Mouse (Mus musculus) forebrain, embryonic 12.5 days (tissue): Measurements from ENCODE around the gene 4930544D05Rik. TPM values are rescaled to one million over a fixed set of nuclear protein-coding genes. Genes with fewer than 3 reads are reported as not detected.
A peak's percentile ranks its signal among the peaks of the same experiment; 100 is the strongest.
"Not testable (repeated sequence)": the region's sequence is repeated elsewhere in the genome, so short reads cannot be mapped to it uniquely, and the experiment has no call there.

Experiments
- ATAC-seq: fragments of 200-750 bp; cut with Nextera tagmentation; 2 replicates; pipeline ENCODE4 v1.8.0; 2017; ENCODE audit warnings: moderate TSS enrichment; ENCODE audit not compliant: low FRiP score
- H3K27ac ChIP-seq: fragments of 300-500 bp; sonication (generic); 2 replicates; pipeline ENCODE4 v1.5.1; 2016; ENCODE audit warnings: mild to moderate bottlenecking
- H3K27me3 ChIP-seq: fragments of 300-500 bp; sonication (generic); 2 replicates; pipeline ENCODE4 v1.6.1; 2016; ENCODE audit warnings: mild to moderate bottlenecking
- H3K36me3 ChIP-seq: fragments of 300-500 bp; sonication (generic); replicated peaks from 2 replicates; pipeline ENCODE4 v1.6.1; 2016; ENCODE audit warnings: mild to moderate bottlenecking
- H3K4me1 ChIP-seq: fragments of 300-500 bp; sonication (generic); 2 replicates; pipeline ENCODE4 v1.6.1; 2016
- H3K4me2 ChIP-seq: fragments of 300-500 bp; sonication (generic); 2 replicates; pipeline ENCODE4 v1.6.1; 2016; ENCODE audit warnings: mild to moderate bottlenecking, moderate library complexity
- H3K4me3 ChIP-seq: fragments of 300-500 bp; sonication (generic); replicated peaks from 2 replicates; pipeline ENCODE4 v1.5.1; 2016; ENCODE audit warnings: mild to moderate bottlenecking
- H3K9ac ChIP-seq: fragments of 300-500 bp; sonication (generic); 2 replicates; pipeline ENCODE4 v1.6.1; 2016; ENCODE audit warnings: mild to moderate bottlenecking
- H3K9me3 ChIP-seq: fragments of 300-500 bp; sonication (generic); 2 replicates; pipeline ENCODE4 v1.6.1; 2016
- WGBS: fragments of 180-500 bp; shearing (Covaris S2); methylation state at CpG from one replicate; pipeline ENCODE4 v1.1.7; 2016; 5-methylcytosine and 5-hydroxymethylcytosine counted together
- polyA plus RNA-seq: library from polyadenylated mRNA; unstranded; fragments of >200 nt; fragmentation: Nextera tagmentation; extraction: Ambion mirVana; gene quantifications from 2 replicates; pipeline ENCODE4 v1.2.1, GENCODE M21; 2016

4930544D05Rik gene
- polyA plus RNA-seq = not detected in 2 replicates

GRCm38 (mm10) chr11:70615516-70616093, at the start of gene 4930544D05Rik:
Gene 4930544D05Rik (plus strand): TSS chr11:70615848.
- Histone ChIP-seq H3K36me3 (peaks cover 30% of the 10 kb centered on the region), H3K4me1 (peaks cover 12% of the 10 kb centered on the region), H3K4me3 (peak within 1 kb of the TSS; percentile 27), H3K9me3 (0 out of 2 replicates have a peak, but pooled peaks cover 2% of the 10 kb centered on the region), H3K27me3 (peaks cover 23% of the 10 kb centered on the region), H3K27ac (no peak within 1 kb of the TSS), H3K9ac (peak within 1 kb of the TSS; percentile 46), H3K4me2 (peak within 1 kb of the TSS; percentile 57)
- no peak for ATAC-seq
- WGBS = 14% methylated on average over 21 of the region's 21 CpGs

DNA sequence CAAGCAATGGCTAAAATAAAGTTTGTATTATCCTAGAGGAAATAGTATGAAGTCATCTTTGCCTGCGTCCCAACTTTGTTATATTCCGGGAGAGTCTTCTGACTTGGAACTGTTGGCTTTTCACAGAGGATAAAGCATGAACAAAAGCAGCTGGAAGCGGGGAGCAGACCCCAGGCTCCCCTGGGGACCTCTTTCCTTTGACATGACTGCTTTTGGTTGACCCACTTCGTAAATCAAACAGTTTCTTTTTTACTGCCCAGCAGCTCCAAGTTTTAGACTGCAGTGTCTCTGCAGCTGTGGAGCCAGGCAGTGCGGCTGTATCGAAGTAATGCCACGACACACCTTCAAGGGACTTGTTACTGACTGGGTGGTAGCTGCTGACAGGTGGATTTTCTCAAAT, 49.1 kb upstream of the 4930544D05Rik start:
- Histone ChIP-seq H3K4me2 (no peak overlapping the region), H3K4me3 (no peak overlapping the region), H3K4me1 (peaks cover 44% of the 10 kb centered on the region), H3K27me3 (no peaks in the 10 kb centered on the region), H3K9me3 (no peaks in the 10 kb centered on the region), H3K36me3 (peaks cover 6% of the 10 kb centered on the region; the same call in 1 of the 2 replicates), H3K9ac (no peak overlapping the region), H3K27ac (no peak overlapping the region)
- 76% methylated on average over 7 of the region's 7 CpGs for WGBS
- no peak for ATAC-seq

DNA sequence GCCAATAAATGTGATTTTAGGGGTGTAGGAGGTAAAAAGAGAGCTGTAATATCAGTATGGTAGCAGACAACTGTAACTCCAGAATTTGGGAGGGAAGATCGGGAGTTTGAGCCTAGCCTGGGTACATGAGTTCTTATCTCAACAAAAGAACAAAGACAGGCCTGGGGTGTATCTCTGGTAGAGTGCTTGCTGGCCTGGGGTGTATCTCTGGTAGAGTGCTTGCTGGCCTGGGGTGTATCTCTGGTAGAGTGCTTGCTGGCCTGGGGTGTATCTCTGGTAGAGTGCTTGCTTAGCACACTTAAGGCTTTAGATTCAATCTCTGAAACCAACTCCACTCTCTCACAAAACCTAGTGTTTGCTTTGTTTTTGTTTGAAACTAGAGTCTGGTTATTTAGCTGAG, 45.0 kb upstream of the 4930544D05Rik start:
- 96% methylated on average over 1 of the region's 1 CpGs for WGBS
- not testable (repeated sequence) for H3K4me2 ChIP-seq, H3K36me3 ChIP-seq, ATAC-seq, H3K4me3 ChIP-seq, H3K27ac ChIP-seq, H3K27me3 ChIP-seq, H3K9ac ChIP-seq, H3K9me3 ChIP-seq
- peaks cover 33% of the 10 kb centered on the region for H3K4me1 ChIP-seq

DNA sequence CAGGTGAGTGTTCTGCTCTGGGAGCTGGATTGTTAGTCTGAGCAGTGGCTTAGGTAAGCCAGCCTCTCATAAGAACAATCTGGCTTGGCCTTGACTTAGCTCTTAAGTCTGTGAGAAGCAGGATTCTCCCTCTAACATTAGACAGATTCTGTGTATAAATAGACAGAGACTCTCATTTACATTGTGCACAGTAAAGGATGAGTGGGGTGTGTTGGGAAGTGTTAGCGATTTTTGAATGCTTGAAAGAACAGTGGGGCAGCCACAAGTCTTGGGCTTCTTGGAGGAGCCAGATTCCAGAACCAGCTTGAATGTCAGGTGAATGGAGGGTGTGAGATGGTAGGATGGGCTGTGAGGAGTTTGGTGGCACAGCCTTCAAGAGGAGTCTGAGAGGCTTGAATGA, 44.0 kb upstream of the 4930544D05Rik start:
- Histone ChIP-seq H3K36me3 (peaks cover 6% of the 10 kb centered on the region; the same call in 1 of the 2 replicates), H3K4me2 (no peak overlapping the region), H3K27ac (no peak overlapping the region), H3K27me3 (no peaks in the 10 kb centered on the region), H3K9ac (no peak overlapping the region), H3K4me1 (peaks cover 24% of the 10 kb centered on the region), H3K4me3 (no peak overlapping the region), H3K9me3 (no peaks in the 10 kb centered on the region)
- 87% methylated on average over 1 of the region's 1 CpGs for WGBS
- no peak for ATAC-seq

- no peak overlapping the region for H3K27ac ChIP-seq
- peaks cover 27% of the 10 kb centered on the region for H3K4me1 ChIP-seq
- peaks cover 6% of the 10 kb centered on the region; the same call in 1 of the 2 replicates for H3K36me3 ChIP-seq
- ATAC-seq = no peak
- no peaks in the 10 kb centered on the region for H3K9me3 ChIP-seq
- H3K4me3 ChIP-seq = no peak overlapping the region
- H3K4me2 ChIP-seq = no peak overlapping the region
- no peaks in the 10 kb centered on the region for H3K27me3 ChIP-seq
- WGBS = 79% methylated on average over 5 of the region's 5 CpGs
- no peak overlapping the region for H3K9ac ChIP-seq
Measured at GRCm38 (mm10) chr11:70572348-70572902, 43.2 kb upstream of the 4930544D05Rik start.

GRCm38 (mm10) chr11:70573872-70574271, 41.8 kb upstream of the 4930544D05Rik start:
- H3K27me3 ChIP-seq = no peaks in the 10 kb centered on the region
- 40% methylated on average over 6 of the region's 6 CpGs for WGBS
- H3K27ac ChIP-seq = peak overlapping the region; percentile 73
- H3K4me2 ChIP-seq = peak overlapping the region; percentile 24; the same call in 1 of the 2 replicates
- H3K36me3 ChIP-seq = no peaks in the 10 kb centered on the region
- no peak overlapping the region for H3K4me3 ChIP-seq
- peaks cover 42% of the 10 kb centered on the region for H3K4me1 ChIP-seq
- no peak for ATAC-seq
- peak overlapping the region; percentile 2; the same call in 1 of the 2 replicates for H3K9ac ChIP-seq
- no peaks in the 10 kb centered on the region for H3K9me3 ChIP-seq

- no peaks in the 10 kb centered on the region for H3K27me3 ChIP-seq
- H3K9me3 ChIP-seq = no peaks in the 10 kb centered on the region
- H3K36me3 ChIP-seq = no peaks in the 10 kb centered on the region
- H3K4me1 ChIP-seq = peaks cover 54% of the 10 kb centered on the region
- 82% methylated on average over 3 of the region's 3 CpGs for WGBS
- H3K4me2 ChIP-seq = no peak overlapping the region
- H3K27ac ChIP-seq = peak overlapping the region; percentile 25; the same call in 1 of the 2 replicates
- H3K9ac ChIP-seq = no peak overlapping the region
- H3K4me3 ChIP-seq = no peak overlapping the region
- no peak for ATAC-seq
Measured at GRCm38 (mm10) chr11:70577201-70577600, 38.4 kb upstream of the 4930544D05Rik start.

GRCm38 (mm10) chr11:70578962-70579361, 36.7 kb upstream of the 4930544D05Rik start:
- no peak for ATAC-seq
- Histone ChIP-seq H3K9me3 (no peaks in the 10 kb centered on the region), H3K9ac (no peak overlapping the region), H3K36me3 (no peaks in the 10 kb centered on the region), H3K4me3 (no peak overlapping the region), H3K27ac (no peak overlapping the region), H3K4me2 (no peak overlapping the region), H3K27me3 (no peaks in the 10 kb centered on the region), H3K4me1 (peaks cover 45% of the 10 kb centered on the region)
- 92% methylated on average over 6 of the region's 6 CpGs for WGBS

DNA sequence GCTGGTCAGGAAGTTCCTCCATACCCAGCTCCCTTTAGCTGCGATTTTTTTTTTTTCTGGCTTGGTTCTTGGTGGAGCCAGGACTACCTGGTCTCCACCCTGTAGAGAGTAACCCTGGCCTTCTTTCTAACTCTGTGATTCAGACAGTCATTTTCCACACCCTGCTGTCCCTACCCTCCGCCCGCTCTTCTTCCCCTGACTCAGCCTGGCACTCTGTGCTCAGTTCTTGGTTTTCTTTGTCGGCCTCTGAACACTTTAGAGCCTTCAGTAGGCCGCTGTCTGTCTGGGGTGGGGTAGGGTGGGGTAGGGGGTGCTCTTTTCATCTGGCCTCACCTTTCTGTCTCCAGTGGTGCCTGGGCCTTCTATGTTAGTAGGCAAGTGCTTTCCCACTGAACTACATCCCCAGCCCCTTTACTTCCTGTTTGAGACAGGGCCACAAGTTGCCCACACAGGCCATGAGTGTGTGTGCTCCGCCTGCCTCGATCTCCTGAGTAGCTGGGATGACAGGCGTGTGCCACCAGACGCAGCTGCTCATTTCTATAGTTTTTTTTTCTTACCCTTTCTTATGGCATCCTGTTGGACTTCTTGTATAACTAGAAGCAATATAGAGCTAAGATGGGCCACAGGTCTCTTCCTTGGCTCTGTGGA, 35.8 kb upstream of the 4930544D05Rik start:
- Histone ChIP-seq H3K27ac (0 out of 2 replicates have a peak overlapping the region, but pooled peaks have one; percentile 50), H3K9me3 (no peaks in the 10 kb centered on the region)
- 89% methylated on average over 9 of the region's 9 CpGs for WGBS

DNA sequence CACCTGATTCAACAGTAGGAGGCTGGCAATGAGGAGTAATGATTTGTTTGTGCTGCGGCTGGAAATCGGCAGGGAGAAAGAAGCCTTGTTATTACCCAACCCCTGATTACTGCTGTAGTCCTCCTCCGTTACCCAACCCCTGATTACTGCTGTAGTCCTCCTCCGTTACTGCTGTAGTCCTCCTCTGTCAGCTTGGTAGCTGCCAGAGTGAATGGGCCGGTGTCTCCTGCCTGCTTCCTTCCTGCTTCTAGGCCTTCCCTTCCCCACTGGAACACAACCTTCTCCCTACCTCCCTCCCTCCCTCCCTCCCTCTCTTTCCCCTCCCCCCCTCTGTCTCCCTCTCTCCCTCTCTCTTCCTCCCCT, 35.3 kb upstream of the 4930544D05Rik start:
- no peaks in the 10 kb centered on the region for H3K9me3 ChIP-seq
- H3K9ac ChIP-seq = 0 out of 2 replicates have a peak overlapping the region, but pooled peaks have one; percentile 21
- no peak overlapping the region for H3K4me2 ChIP-seq
- no peaks in the 10 kb centered on the region for H3K36me3 ChIP-seq
- H3K27ac ChIP-seq = 0 out of 2 replicates have a peak overlapping the region, but pooled peaks have one; percentile 50
- ATAC-seq = no peak
- peaks cover 55% of the 10 kb centered on the region for H3K4me1 ChIP-seq
- no peak overlapping the region for H3K4me3 ChIP-seq
- no peaks in the 10 kb centered on the region for H3K27me3 ChIP-seq
- 65% methylated on average over 5 of the region's 5 CpGs for WGBS

More for the DNA sequence above, 35.8 kb upstream of the 4930544D05Rik start:
- no peak overlapping the region for H3K4me3 ChIP-seq
- H3K4me1 ChIP-seq = peaks cover 50% of the 10 kb centered on the region
- no peak for ATAC-seq
- no peak overlapping the region for H3K4me2 ChIP-seq
- H3K9ac ChIP-seq = no peak overlapping the region
- no peaks in the 10 kb centered on the region for H3K27me3 ChIP-seq
- no peaks in the 10 kb centered on the region for H3K36me3 ChIP-seq

GRCm38 (mm10) chr11:70580921-70581320, 34.7 kb upstream of the 4930544D05Rik start:
- Histone ChIP-seq H3K4me3 (no peak overlapping the region), H3K36me3 (no peaks in the 10 kb centered on the region), H3K27ac (no peak overlapping the region), H3K4me2 (no peak overlapping the region), H3K27me3 (no peaks in the 10 kb centered on the region), H3K9ac (no peak overlapping the region), H3K9me3 (no peaks in the 10 kb centered on the region), H3K4me1 (peaks cover 57% of the 10 kb centered on the region)
- ATAC-seq = no peak
- 81% methylated on average over 3 of the region's 3 CpGs for whole genome bisulfite sequencing

DNA sequence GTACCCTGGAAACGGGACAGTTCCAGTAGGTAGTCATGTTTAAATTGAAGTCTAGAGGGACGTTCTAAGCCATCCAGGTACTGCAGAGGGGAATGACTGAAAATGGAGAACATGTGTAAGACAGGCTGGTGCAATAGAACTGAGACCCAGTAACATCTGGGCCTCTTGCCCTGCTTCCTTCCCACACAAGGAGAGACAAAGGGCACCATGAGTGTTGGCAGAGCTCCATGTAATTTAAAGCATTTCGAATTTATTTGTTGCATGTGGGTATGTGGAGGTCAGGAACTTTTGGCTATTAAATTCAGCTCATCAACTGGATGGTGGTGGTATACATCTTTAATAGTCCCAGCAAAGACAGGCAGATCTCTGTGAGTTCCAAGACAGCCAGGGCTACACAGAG, 33.5 kb upstream of the 4930544D05Rik start:
- no peak overlapping the region for H3K4me2 ChIP-seq
- H3K27me3 ChIP-seq = no peaks in the 10 kb centered on the region
- peaks cover 53% of the 10 kb centered on the region for H3K4me1 ChIP-seq
- no peak overlapping the region for H3K27ac ChIP-seq
- 87% methylated on average over 3 of the region's 3 CpGs for WGBS
- H3K9me3 ChIP-seq = no peaks in the 10 kb centered on the region
- no peaks in the 10 kb centered on the region for H3K36me3 ChIP-seq
- H3K9ac ChIP-seq = no peak overlapping the region
- ATAC-seq = no peak
- no peak overlapping the region for H3K4me3 ChIP-seq
